ENCODE assay signal across 8 mouse cellular contexts in genomic region chr12:110843194-110844048, GRCm38 (mm10). TPM values are rescaled to one million over a fixed set of nuclear protein-coding genes. Genes with fewer than 3 reads are reported as not detected.
DNase-seq lines count a peak whose midpoint lies in the region; ATAC-seq lines count a peak whose summit lies in the region.

No protein-coding gene starts in this region.

- DNase-seq in cerebellum, postnatal 36 days: peak; percentile 86 to 92
- peak; percentile 85 to 88 for DNase-seq in frontal cortex, postnatal 36 days (ENCODE audit: low spot score in 2 of 2)
- peak; percentile 88 for DNase-seq in hindbrain, embryonic 14.5 days (ENCODE audit: low spot score)
- peak; percentile 86 to 88 for DNase-seq in left cerebral cortex, adult 18-20 months (ENCODE audit: low spot score in 2 of 2)
- DNase-seq in retina, postnatal 7 days (ENCODE audit: low read depth, low spot score): peak; percentile 72
- peak; percentile 72 for DNase-seq in urinary bladder, adult 2 months (ENCODE audit: low spot score)

- WGBS in hindbrain, embryonic 14.5 days: 20% methylated on average over 32 of the region's 32 CpGs

- H3K36me3 ChIP-seq in hindbrain, embryonic 14.5 days (replicated peaks; ENCODE audit: control insufficient read depth, insufficient read depth): no peaks in the 10 kb centered on the region

- H3K9ac ChIP-seq in hindbrain, embryonic 14.5 days: peak overlapping the region; percentile 38; the same call in 1 of the 2 replicates

- peak; percentile 64 for ATAC-seq in activated CD4-positive, CD25-positive, alpha-beta regulatory T cell, adult 4 months
- no peak for ATAC-seq in hindbrain, embryonic 14.5 days (ENCODE audit: low FRiP score)
- peak; percentile 69 for ATAC-seq in megakaryocyte, adult 5-6 weeks (ENCODE audit: poor library complexity, severe bottlenecking)

- H3K4me1 ChIP-seq in hindbrain, embryonic 14.5 days (replicated peaks; ENCODE audit: control insufficient read depth, insufficient read depth, low read length): peaks cover 23% of the 10 kb centered on the region

- peak overlapping the region; percentile 31 for H3K4me3 ChIP-seq in hindbrain, embryonic 14.5 days (replicated peaks; ENCODE audit: low read length)

- no peak overlapping the region for H3K27ac ChIP-seq in hindbrain, embryonic 14.5 days

- H3K27me3 ChIP-seq in hindbrain, embryonic 14.5 days (ENCODE audit: control insufficient read depth, insufficient read depth, low read length): peaks cover 28% of the 10 kb centered on the region

- H3K4me2 ChIP-seq in hindbrain, embryonic 14.5 days (replicated peaks): peak overlapping the region; percentile 54

- H3K9me3 ChIP-seq in hindbrain, embryonic 14.5 days (ENCODE audit: control insufficient read depth, low read length): no peaks in the 10 kb centered on the region

RNA-seq across cellular contexts. Expression of gene Mok, which starts 2.7 kb away (rescaled TPM):
- polyA plus RNA-seq in activated CD4-positive, CD25-positive, alpha-beta regulatory T cell, adult 4 months (2017; shearing (Covaris generic)): under 1 TPM; 0.22 to 0.29 TPM
- polyA plus RNA-seq in hindbrain, embryonic 14.5 days (2014; fragmentation: Nextera tagmentation; extraction: Ambion mirVana): 14.3 and 17.5 TPM in 2 replicates
- total RNA-seq in left cerebral cortex, adult 18-20 months (2021): 10 to 100 TPM; 10.9 to 11.6 TPM
- total RNA-seq in megakaryocyte, adult 5-6 weeks (2015): 1.5 and 1.6 TPM in 2 replicates
- 1.4 and 1.6 TPM in 2 replicates for total RNA-seq in megakaryocyte, adult 5-6 weeks (2017)
- 1.1 and 1.2 TPM in 2 replicates for polyA plus RNA-seq in urinary bladder, adult 2 months (2012; rRNA removed)

RNA-seq across cellular contexts. Expression of gene Zfp839, which starts 6.6 kb away (rescaled TPM):
- 1 to 10 TPM; 1.2 to 2.2 TPM for polyA plus RNA-seq in activated CD4-positive, CD25-positive, alpha-beta regulatory T cell, adult 4 months (2017; shearing (Covaris generic))
- polyA plus RNA-seq in hindbrain, embryonic 14.5 days (2014; fragmentation: Nextera tagmentation; extraction: Ambion mirVana): 2.8 and 3.8 TPM in 2 replicates
- 10 to 100 TPM; 11.7 to 12.8 TPM for total RNA-seq in left cerebral cortex, adult 18-20 months (2021)
- 3.3 and 4.5 TPM in 2 replicates for total RNA-seq in megakaryocyte, adult 5-6 weeks (2015)
- 5.5 and 6.2 TPM in 2 replicates for total RNA-seq in megakaryocyte, adult 5-6 weeks (2017)
- polyA plus RNA-seq in urinary bladder, adult 2 months (2012; rRNA removed): 8.5 and 10.1 TPM in 2 replicates

RNA-seq across cellular contexts. Expression of gene Cinp, which starts 45.5 kb away (rescaled TPM):
- 10 to 100 TPM; 34.1 to 38.1 TPM for polyA plus RNA-seq in activated CD4-positive, CD25-positive, alpha-beta regulatory T cell, adult 4 months (2017; shearing (Covaris generic))
- 86.2 and 88.0 TPM in 2 replicates for polyA plus RNA-seq in hindbrain, embryonic 14.5 days (2014; fragmentation: Nextera tagmentation; extraction: Ambion mirVana)
- 10 to 100 TPM; 89.6 to 93.8 TPM for total RNA-seq in left cerebral cortex, adult 18-20 months (2021)
- 20.3 and 31.8 TPM in 2 replicates for total RNA-seq in megakaryocyte, adult 5-6 weeks (2015)
- total RNA-seq in megakaryocyte, adult 5-6 weeks (2017): 32.5 and 36.4 TPM in 2 replicates
- polyA plus RNA-seq in urinary bladder, adult 2 months (2012; rRNA removed): 49.9 and 61.5 TPM in 2 replicates

RNA-seq across cellular contexts. Expression of gene Tecpr2, which starts 45.6 kb away (rescaled TPM):
- 1 to 10 TPM in 1 of 2 experiments, under 1 TPM in 1; 0.61 to 1.2 TPM for polyA plus RNA-seq in activated CD4-positive, CD25-positive, alpha-beta regulatory T cell, adult 4 months (2017; shearing (Covaris generic))
- 6.6 and 7.0 TPM in 2 replicates for polyA plus RNA-seq in hindbrain, embryonic 14.5 days (2014; fragmentation: Nextera tagmentation; extraction: Ambion mirVana)
- 10 to 100 TPM; 46.6 TPM for total RNA-seq in left cerebral cortex, adult 18-20 months (2021)
- total RNA-seq in megakaryocyte, adult 5-6 weeks (2015): 3.1 and 3.7 TPM in 2 replicates
- 3.5 and 5.0 TPM in 2 replicates for total RNA-seq in megakaryocyte, adult 5-6 weeks (2017)
- 5.3 and 5.4 TPM in 2 replicates for polyA plus RNA-seq in urinary bladder, adult 2 months (2012; rRNA removed)
